Mouse (Mus musculus) midbrain, embryonic 16.5 days (tissue): ENCODE measurements around the gene Gm20388. TPM values are rescaled to one million over a fixed set of nuclear protein-coding genes. Genes with fewer than 3 reads are reported as not detected.
"Not testable (repeated sequence)": the region's sequence is repeated elsewhere in the genome, so short reads cannot be mapped to it uniquely, and the experiment has no call there.

Experiments
- ATAC-seq: fragments of 200-750 bp; cut with Nextera tagmentation; 2 replicates; pipeline ENCODE4 v1.8.0; 2017; ENCODE audit warnings: moderate TSS enrichment
- H3K27ac ChIP-seq: fragments of 300-500 bp; sonication (generic); 2 replicates; pipeline ENCODE4 v1.5.1; 2014; ENCODE audit warnings: mild to moderate bottlenecking, low read length, mixed read lengths
- H3K27me3 ChIP-seq: fragments of 300-500 bp; sonication (generic); 2 replicates; pipeline ENCODE4 v1.6.1; 2014; ENCODE audit warnings: low read depth, low read length, mixed read lengths; ENCODE audit not compliant: control insufficient read depth, insufficient read depth
- H3K36me3 ChIP-seq: fragments of 300-500 bp; sonication (generic); 2 replicates; pipeline ENCODE4 v1.6.1; 2014; ENCODE audit warnings: mild to moderate bottlenecking, low read length, moderate library complexity, mixed read lengths; ENCODE audit not compliant: control insufficient read depth, insufficient read depth
- H3K4me1 ChIP-seq: fragments of 300-500 bp; sonication (generic); 2 replicates; pipeline ENCODE4 v1.6.1; 2014; ENCODE audit warnings: mild to moderate bottlenecking, low read length, mixed read lengths; ENCODE audit not compliant: control insufficient read depth, insufficient read depth
- H3K4me2 ChIP-seq: fragments of 300-500 bp; sonication (generic); 2 replicates; pipeline ENCODE4 v1.6.1; 2014; ENCODE audit warnings: mild to moderate bottlenecking, low read length, mixed read lengths
- H3K4me3 ChIP-seq: fragments of 300-500 bp; sonication (generic); 2 replicates; pipeline ENCODE4 v1.5.1; 2014; ENCODE audit warnings: low read depth, mild to moderate bottlenecking, low read length, moderate library complexity, mixed read lengths
- H3K9ac ChIP-seq: fragments of 300-500 bp; sonication (generic); 2 replicates; pipeline ENCODE4 v1.6.1; 2014; ENCODE audit warnings: low read depth, low read length, mixed read lengths
- H3K9me3 ChIP-seq: fragments of 300-500 bp; sonication (generic); replicated peaks from 2 replicates; pipeline ENCODE4 v1.6.1; 2014; ENCODE audit warnings: mild to moderate bottlenecking, low read length, mixed read lengths; ENCODE audit not compliant: control insufficient read depth, poor library complexity, severe bottlenecking
- WGBS: fragments of 180-500 bp; shearing (Covaris S2); extraction: QIAGEN DNeasy Blood & Tissue Kit; methylation state at CpG from one replicate; pipeline ENCODE4 v1.1.7; 2014; 5-methylcytosine and 5-hydroxymethylcytosine counted together
- polyA plus RNA-seq: library from polyadenylated mRNA; unstranded; fragments of >200 nt; fragmentation: Nextera tagmentation; extraction: Ambion mirVana; gene quantifications from 2 replicates; pipeline ENCODE4 v1.2.1, GENCODE M21; 2015

Gene Gm20388
- polyA plus RNA-seq, 1 experiment from 2014 or later, result 7.5 TPM

DNA sequence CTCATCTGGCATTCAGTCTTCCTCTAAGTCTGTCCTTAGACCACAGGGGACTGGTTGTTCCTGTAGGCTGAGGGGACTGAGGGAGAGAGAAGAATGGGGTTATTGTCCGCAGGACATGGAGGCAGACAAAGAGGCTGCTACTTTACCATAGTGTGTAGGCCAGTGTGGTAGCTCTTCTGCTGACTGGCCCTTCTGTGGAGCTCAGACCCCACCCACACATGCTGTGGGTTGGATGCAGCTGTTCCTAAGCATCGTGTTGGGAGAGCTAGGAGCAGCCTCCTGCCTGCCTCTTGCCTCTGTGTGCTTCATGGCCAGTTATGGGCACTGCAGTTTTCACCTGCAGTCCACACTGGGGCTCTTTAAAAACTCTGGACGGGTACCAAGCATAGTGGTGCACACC, 3346.5 kb downstream of the Gm20388 start:
- peaks cover 19% of the 10 kb centered on the region; the same call in 1 of the 2 replicates for H3K36me3 ChIP-seq
- no peak for ATAC-seq
- no peaks in the 10 kb centered on the region for H3K9me3 ChIP-seq
- no peak overlapping the region for H3K9ac ChIP-seq
- no peak overlapping the region for H3K4me3 ChIP-seq
- H3K27ac ChIP-seq, result no peak overlapping the region
- peaks cover 18% of the 10 kb centered on the region for H3K4me1 ChIP-seq
- no peaks in the 10 kb centered on the region for H3K27me3 ChIP-seq
- WGBS, result 79% methylated on average over 3 of the region's 3 CpGs
- H3K4me2 ChIP-seq, result no peak overlapping the region

DNA sequence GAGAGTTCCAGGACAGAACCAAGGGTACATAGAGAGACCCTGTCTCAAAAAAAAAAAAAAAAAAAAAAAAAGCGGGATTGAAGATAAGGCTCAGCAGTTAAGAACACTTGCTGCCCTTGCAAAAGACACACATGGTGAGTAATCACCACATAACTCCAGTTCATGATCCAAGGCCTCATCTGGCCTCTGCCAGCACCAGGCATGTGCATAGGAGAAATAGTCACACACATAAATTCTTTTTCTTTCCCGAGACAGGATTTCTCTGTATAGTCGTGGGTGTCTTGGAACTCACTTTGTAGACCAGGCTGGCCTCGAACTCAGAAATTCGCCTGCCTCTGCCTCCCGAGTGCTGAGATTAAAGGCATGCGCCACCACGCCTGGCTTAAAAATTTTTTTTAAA, 3347.0 kb downstream of the Gm20388 start:
- H3K4me3 ChIP-seq, H3K4me2 ChIP-seq, H3K9me3 ChIP-seq, H3K27ac ChIP-seq, ATAC-seq, H3K27me3 ChIP-seq, H3K9ac ChIP-seq: not testable (repeated sequence)
- 93% methylated on average over 8 of the region's 8 CpGs for WGBS
- Histone ChIP-seq H3K36me3 (peaks cover 19% of the 10 kb centered on the region; the same call in 1 of the 2 replicates), H3K4me1 (peaks cover 16% of the 10 kb centered on the region)

DNA sequence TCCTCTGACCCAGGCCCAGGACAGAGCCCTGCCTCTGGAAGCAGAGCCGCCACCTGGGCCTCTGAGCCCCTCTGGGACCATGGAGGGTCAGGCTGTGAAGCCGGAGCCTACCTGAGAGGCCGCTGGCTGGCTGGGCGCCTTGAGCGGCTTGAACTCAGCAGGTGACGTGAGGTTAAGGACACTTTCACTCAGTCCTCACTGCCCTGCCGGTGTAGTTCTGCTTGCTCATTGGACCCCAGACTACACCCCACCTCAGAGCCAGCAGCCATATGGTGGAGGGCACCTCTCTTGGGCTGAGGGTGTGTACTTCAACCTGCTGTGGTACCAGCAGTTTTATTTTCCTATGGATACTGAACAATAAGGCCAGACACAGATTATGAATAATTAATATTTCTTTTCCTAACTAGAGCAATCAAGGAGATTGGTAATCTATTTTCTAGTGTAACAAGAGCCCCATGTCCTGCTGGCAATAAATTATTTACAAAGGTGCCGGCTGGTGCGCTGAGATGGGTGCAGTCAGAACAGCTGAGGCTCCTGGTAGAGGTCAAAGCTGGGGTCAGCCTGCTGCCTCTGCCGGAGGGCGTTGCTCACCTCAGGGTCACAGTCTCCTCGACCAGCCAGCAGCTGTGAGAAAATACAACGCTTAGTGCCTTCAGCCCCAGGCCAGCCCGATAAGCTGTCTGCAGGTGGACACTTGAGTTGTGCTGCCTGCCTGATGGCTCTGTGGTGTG, 3357.4 kb downstream of the Gm20388 start:
- Histone ChIP-seq H3K36me3 (peaks cover 48% of the 10 kb centered on the region), H3K27me3 (no peaks in the 10 kb centered on the region), H3K4me1 (no peaks in the 10 kb centered on the region), H3K9ac (no peak overlapping the region), H3K27ac (no peak overlapping the region), H3K4me2 (no peak overlapping the region), H3K9me3 (no peaks in the 10 kb centered on the region), H3K4me3 (no peak overlapping the region)
- 79% methylated on average over 14 of the region's 14 CpGs for whole genome bisulfite sequencing
- ATAC-seq, result no peak

DNA sequence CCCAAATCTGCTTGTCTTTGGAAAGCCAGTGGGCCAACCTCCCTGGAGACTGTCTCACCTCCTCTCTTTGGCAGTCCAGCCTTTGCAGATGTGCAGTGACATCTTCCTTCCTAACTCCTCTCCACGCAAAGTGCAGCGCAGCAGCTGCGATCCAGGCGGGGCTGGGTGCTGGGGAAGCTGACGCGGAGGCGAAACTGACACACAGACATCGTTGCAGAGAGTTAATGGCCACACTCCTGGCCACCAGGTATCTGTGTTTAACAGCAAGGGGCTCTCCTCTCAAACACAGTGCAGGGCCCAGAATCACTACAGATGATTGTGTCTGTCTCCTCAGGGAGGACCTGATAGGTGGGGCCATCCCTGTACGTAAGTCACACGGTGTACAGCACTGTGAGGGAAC, 3360.5 kb downstream of the Gm20388 start:
- Histone ChIP-seq H3K27me3 (no peaks in the 10 kb centered on the region), H3K9ac (no peak overlapping the region), H3K4me3 (no peak overlapping the region), H3K36me3 (peaks cover 31% of the 10 kb centered on the region), H3K4me2 (no peak overlapping the region), H3K4me1 (no peaks in the 10 kb centered on the region), H3K27ac (no peak overlapping the region), H3K9me3 (no peaks in the 10 kb centered on the region)
- no peak for ATAC-seq
- 93% methylated on average over 10 of the region's 10 CpGs for WGBS

DNA sequence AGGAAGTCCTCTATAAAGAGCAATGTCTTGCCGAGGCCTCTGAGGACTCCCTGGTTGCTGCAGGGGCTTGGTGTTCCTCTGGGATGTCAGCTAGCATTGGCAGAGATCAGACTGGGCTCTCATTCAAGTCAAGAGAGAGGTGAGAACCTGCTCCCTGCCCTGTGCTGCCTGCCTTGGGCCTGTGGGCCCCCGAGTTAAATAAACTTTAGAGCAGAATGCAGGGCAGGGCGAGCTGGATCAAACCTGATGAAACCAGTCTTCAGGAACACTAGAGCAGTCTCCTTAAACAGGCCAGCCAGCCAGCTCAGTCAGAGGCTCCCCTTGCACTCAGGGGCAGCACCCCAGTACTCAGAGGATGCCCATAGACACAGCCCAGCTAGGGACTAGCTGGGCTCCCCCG, 3361.3 kb downstream of the Gm20388 start:
- Histone ChIP-seq H3K27me3 (no peaks in the 10 kb centered on the region), H3K9me3 (no peaks in the 10 kb centered on the region), H3K36me3 (peaks cover 26% of the 10 kb centered on the region), H3K4me2 (no peak overlapping the region), H3K4me3 (no peak overlapping the region), H3K9ac (no peak overlapping the region), H3K4me1 (no peaks in the 10 kb centered on the region), H3K27ac (no peak overlapping the region)
- no peak for ATAC-seq
- WGBS, result 82% methylated on average over 4 of the region's 4 CpGs

DNA sequence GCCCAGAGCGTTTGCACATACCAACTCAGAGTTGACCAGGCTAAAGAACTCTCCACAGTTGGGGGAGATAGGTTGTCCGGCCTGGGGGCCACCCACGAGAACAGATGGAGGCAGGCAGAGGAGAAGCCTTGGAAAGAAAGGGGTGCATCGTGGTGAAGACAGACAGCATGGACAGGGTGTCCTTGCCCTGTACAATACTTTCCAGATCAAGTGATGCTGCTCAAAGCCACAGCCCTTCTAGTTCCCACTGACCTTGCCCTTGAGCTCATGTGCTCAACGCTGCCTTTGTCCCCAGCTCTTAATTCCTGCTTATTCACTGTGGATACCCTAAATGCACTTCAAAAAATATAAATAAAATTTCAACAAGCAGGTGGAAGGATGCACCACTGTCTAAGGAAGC, 3363.8 kb downstream of the Gm20388 start:
- no peak for ATAC-seq
- H3K4me2 ChIP-seq, result no peak overlapping the region
- 88% methylated on average over 5 of the region's 5 CpGs for WGBS

DNA sequence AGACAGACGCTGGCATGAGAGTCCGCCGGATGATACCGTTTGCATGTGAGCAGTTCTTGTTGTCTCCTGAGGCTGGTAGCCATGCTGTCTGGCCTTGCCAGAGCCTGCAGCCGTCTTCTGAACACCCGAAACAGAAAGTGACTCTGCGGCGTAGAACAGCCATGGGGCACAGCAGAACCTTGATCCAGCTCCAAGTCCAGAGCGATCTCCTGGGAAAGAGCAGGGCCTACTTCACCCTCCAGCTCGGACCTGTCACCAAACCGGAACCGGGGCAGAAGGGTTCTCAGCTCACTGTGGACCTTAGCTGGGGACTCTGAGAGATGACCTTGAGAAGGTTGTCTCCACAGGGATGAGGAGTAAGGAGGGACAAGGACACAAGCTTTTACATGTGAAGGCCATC, 3364.5 kb downstream of the Gm20388 start:
- H3K27me3 ChIP-seq, result no peaks in the 10 kb centered on the region
- H3K9ac ChIP-seq, result no peak overlapping the region
- H3K36me3 ChIP-seq, result peaks cover 1% of the 10 kb centered on the region; the same call in 1 of the 2 replicates
- 96% methylated on average over 12 of the region's 12 CpGs for WGBS
- H3K4me1 ChIP-seq, result no peaks in the 10 kb centered on the region
- no peaks in the 10 kb centered on the region for H3K9me3 ChIP-seq
- no peak for ATAC-seq
- H3K4me3 ChIP-seq, result no peak overlapping the region
- no peak overlapping the region for H3K4me2 ChIP-seq
- H3K27ac ChIP-seq, result no peak overlapping the region

More for the DNA sequence above, 3363.8 kb downstream of the Gm20388 start:
- Histone ChIP-seq H3K27ac (no peak overlapping the region), H3K9ac (no peak overlapping the region), H3K4me3 (no peak overlapping the region), H3K27me3 (no peaks in the 10 kb centered on the region), H3K9me3 (no peaks in the 10 kb centered on the region), H3K36me3 (peaks cover 6% of the 10 kb centered on the region), H3K4me1 (no peaks in the 10 kb centered on the region)

DNA sequence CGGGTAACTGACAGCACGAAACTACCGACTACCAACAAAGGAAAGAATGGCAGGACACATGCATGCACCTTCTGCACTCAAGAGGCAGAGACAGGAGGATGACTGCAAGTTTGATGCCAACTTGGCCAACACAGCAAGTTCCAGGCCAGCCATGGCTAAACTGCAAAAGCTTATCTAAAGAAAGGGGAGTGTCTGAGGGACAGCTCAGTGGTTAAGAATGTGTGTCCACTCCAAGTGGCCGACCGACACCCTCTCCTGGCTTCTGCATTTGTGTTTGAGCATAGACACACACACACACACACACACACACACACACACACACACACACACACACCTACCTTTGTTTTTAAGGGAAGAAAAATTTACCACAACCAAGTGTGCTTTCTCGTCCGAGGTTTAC, 3367.8 kb downstream of the Gm20388 start:
- Histone ChIP-seq H3K4me3 (no peak overlapping the region), H3K27ac (no peak overlapping the region), H3K9ac (no peak overlapping the region), H3K9me3 (no peaks in the 10 kb centered on the region), H3K27me3 (no peaks in the 10 kb centered on the region), H3K4me1 (no peaks in the 10 kb centered on the region), H3K4me2 (no peak overlapping the region), H3K36me3 (no peaks in the 10 kb centered on the region)
- no peak for ATAC-seq
- 79% methylated on average over 7 of the region's 7 CpGs for WGBS

DNA sequence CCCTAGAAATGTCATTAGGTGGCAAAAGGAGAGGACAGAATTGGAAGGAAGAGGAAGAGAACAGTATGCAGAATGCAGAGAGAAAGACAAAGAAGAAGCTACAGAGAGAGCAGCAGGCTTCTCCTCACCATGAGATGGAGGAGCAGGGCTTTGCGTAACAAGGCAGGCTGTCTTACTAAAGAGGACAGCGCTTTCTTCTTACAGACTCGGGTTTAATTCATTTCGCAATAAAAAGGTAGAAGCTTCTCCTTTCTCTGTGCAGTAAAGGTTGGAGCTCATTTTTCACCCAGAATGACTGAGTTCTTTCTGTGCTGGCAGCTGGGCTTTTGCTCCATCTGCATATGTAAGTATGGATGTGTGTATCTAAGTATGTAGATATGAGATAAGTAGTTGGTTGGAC, 3369.2 kb downstream of the Gm20388 start:
- Histone ChIP-seq H3K36me3 (no peaks in the 10 kb centered on the region), H3K27me3 (no peaks in the 10 kb centered on the region), H3K4me1 (no peaks in the 10 kb centered on the region), H3K4me3 (no peak overlapping the region), H3K9me3 (no peaks in the 10 kb centered on the region), H3K27ac (no peak overlapping the region), H3K9ac (no peak overlapping the region), H3K4me2 (no peak overlapping the region)
- WGBS, result 96% methylated on average over 4 of the region's 4 CpGs
- ATAC-seq, result no peak
